Mouse (Mus musculus) granulocyte monocyte progenitor cell, adult 5-6 weeks (primary cell): Measurements from ENCODE around the gene Ide. TPM values are rescaled to one million over a fixed set of nuclear protein-coding genes. Genes with fewer than 3 reads are reported as not detected.

Experiments
- ATAC-seq: replicated peaks from 2 replicates; pipeline ENCODE4 v1.8.0; 2016; ENCODE audit warnings: mild to moderate bottlenecking, moderate TSS enrichment, inconsistent platforms; ENCODE audit not compliant: poor library complexity, severe bottlenecking
- total RNA-seq, 2 experiments: library from RNA; stranded (forward) in 1 of 2; stranded (reverse) in 1 of 2; fragments of 200-712, 200-1000 nt in 1 of 2; fragments of >200 nt in 1 of 2; fragmentation: Nextera tagmentation in 1 of 2; gene quantifications; 2 replicates each; pipeline ENCODE4 v1.2.3; 2014 to 2017

The Ide gene
- total RNA-seq, 2 experiments from 2014 or later, result 95.3 to 131 TPM

- peak; percentile 78 for ATAC-seq
Measured at GRCm38 (mm10) chr19:37340495-37340894, 2.8 kb upstream of the Ide start.

GRCm38 (mm10) chr19:37335392-37335791, 2.3 kb downstream of the Ide start:
- ATAC-seq, result no peak

- ATAC-seq, result no peak
Measured at GRCm38 (mm10) chr19:37333357-37333756, 4.3 kb downstream of the Ide start.

GRCm38 (mm10) chr19:37332726-37333125, 4.9 kb downstream of the Ide start:
- ATAC-seq, result no peak

GRCm38 (mm10) chr19:37327216-37327615, 10.4 kb downstream of the Ide start:
- ATAC-seq, result no peak

- ATAC-seq, result no peak
Measured at GRCm38 (mm10) chr19:37323566-37323965, 14.1 kb downstream of the Ide start.

- ATAC-seq, result no peak
Measured at GRCm38 (mm10) chr19:37320802-37321619, 16.6 kb downstream of the Ide start.

- no peak for ATAC-seq
Measured at GRCm38 (mm10) chr19:37317359-37317758, 20.3 kb downstream of the Ide start.

GRCm38 (mm10) chr19:37315091-37315490, 22.6 kb downstream of the Ide start:
- ATAC-seq, result no peak

GRCm38 (mm10) chr19:37311426-37311825, 26.2 kb downstream of the Ide start:
- 0 out of 2 replicates have a peak, but pooled peaks have one; percentile 38 for ATAC-seq

- no peak for ATAC-seq
Measured at GRCm38 (mm10) chr19:37310133-37310532, 27.5 kb downstream of the Ide start.

- no peak for ATAC-seq
Measured at GRCm38 (mm10) chr19:37308941-37309340, 28.7 kb downstream of the Ide start.

GRCm38 (mm10) chr19:37307826-37308545, 29.7 kb downstream of the Ide start:
- peak; percentile 76 for ATAC-seq

GRCm38 (mm10) chr19:37306176-37306575, 31.5 kb downstream of the Ide start:
- ATAC-seq, result no peak

- ATAC-seq, result no peak
Measured at GRCm38 (mm10) chr19:37304866-37305265, 32.8 kb downstream of the Ide start.

GRCm38 (mm10) chr19:37304006-37304405, 33.6 kb downstream of the Ide start:
- no peak for ATAC-seq

- peak; percentile 37; the same call in 1 of the 2 replicates for ATAC-seq
Measured at GRCm38 (mm10) chr19:37301733-37302132, 35.9 kb downstream of the Ide start.

- ATAC-seq, result no peak
Measured at GRCm38 (mm10) chr19:37291676-37292075, 46.0 kb downstream of the Ide start.

- ATAC-seq, result peak; percentile 77
Measured at GRCm38 (mm10) chr19:37290906-37291305, 46.7 kb downstream of the Ide start.

GRCm38 (mm10) chr19:37284775-37285174, 52.9 kb downstream of the Ide start:
- ATAC-seq, result peak; percentile 71

GRCm38 (mm10) chr19:37283166-37283565, 54.5 kb downstream of the Ide start:
- no peak for ATAC-seq
